Mouse (Mus musculus): ENCODE results near the gene Tnfrsf8. TPM values are rescaled to one million over a fixed set of nuclear protein-coding genes. Genes with fewer than 3 reads are reported as not detected.
"Not testable (repeated sequence)": the region's sequence is repeated elsewhere in the genome, so short reads cannot be mapped to it uniquely, and the experiment has no call there.

Gene Tnfrsf8
- 0.94 and 1.3 TPM in 2 replicates for polyA plus RNA-seq (2012; rRNA removed)

DNA sequence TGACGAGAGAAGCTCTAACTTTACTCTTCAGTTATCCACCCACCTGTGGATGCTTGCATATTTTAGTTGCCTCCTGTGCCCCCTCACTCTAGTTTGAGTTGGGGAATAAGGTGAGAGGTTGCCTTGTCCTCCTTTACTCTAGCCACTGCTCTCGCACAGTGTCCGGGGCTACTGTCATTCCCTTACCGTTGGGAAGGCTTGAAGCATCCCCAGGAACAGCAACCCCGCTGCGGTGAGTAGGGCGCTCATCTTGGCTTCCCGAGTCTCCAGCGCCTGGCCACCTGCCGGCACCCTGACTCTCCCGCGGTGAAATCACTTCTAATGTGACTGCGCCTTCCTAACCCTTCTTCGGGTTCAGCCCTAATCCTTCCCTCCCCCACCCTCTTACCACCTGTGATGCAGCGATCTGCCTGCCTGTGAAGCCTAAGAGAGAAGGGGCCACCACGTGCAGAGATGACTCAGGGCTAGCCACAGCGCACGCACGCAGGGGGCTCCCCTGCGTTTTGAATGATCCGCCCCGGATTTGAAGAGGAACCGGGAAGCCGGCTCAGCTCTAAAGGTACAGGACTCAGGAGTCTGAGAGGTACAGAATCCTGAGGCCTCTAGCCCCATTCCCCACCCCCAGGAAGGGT is at the start of gene Tnfrsf8:
Gene Tnfrsf8, minus strand, starts transcription at position 329 of the 632 bp plus-strand sequence.
- H3K4me3 ChIP-seq (ENCODE audit: insufficient read depth, low read length): peak within 1 kb of the TSS; percentile 15; the same call in 1 of the 2 replicates
- TF ChIP-seq CTCF (IDR thresholded peaks at IDR 0.05; ENCODE audit: extremely low read depth, insufficient read depth, low read length) (no peak), POLR2A (IDR thresholded peaks at IDR 0.05; ENCODE audit: extremely low read depth, insufficient read depth, low read length) (no peak)
- no peak within 1 kb of the TSS for H3K27ac ChIP-seq (ENCODE audit: insufficient read depth, low read length)
- H3K4me1 ChIP-seq (ENCODE audit: control insufficient read depth, insufficient read depth, low read length): no peaks in the 10 kb centered on the region

DNA sequence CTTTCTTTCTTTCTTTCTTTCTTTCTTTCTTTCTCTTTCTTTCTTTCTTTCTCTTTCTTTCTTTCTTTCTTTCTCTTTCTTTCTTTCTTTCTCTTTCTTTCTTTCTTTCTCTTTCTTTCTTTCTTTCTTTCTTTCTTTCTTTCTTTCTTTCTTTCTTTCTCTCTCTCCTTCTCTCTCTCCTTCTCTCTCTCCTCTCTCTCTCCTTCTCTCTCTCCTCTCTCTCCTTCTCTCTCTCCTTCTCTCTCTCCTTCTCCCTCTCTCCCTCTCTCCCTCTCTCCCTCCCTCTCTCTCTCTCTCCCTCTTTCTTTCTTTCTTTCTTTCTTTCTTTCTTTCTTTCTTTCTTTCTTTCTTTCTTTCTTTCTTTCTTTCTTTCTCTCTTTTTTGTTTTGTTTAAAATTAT is 46.7 kb upstream of the Tnfrsf8 start:
- H3K4me1 ChIP-seq (ENCODE audit: control insufficient read depth, insufficient read depth, low read length); H3K27ac ChIP-seq (ENCODE audit: insufficient read depth, low read length); H3K4me3 ChIP-seq (ENCODE audit: insufficient read depth, low read length): not testable (repeated sequence)

DNA sequence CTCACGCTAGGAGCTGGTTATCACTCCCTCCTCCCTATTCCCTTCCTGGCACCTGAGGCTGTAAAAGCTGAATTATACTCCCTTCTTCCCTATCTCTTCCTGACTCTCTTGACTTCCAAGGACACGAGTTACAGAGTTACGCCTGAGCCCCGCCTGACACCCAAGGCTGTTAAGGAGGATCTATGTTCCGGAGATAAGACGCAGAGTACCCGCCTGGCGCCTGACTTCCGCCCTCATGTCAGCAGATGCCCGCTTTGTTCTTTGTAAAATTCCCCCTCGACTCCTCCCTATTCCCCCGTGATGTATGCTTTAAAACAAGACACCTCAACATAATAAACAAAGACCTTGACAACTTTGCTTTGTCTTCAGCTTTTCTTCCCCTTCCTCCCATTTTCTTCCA is 46.1 kb upstream of the Tnfrsf8 start:
- H3K4me1 ChIP-seq (ENCODE audit: control insufficient read depth, insufficient read depth, low read length): no peaks in the 10 kb centered on the region
- H3K4me3 ChIP-seq (ENCODE audit: insufficient read depth, low read length): no peak overlapping the region
- no peak overlapping the region for H3K27ac ChIP-seq (ENCODE audit: insufficient read depth, low read length)
- TF ChIP-seq POLR2A (IDR thresholded peaks at IDR 0.05; ENCODE audit: extremely low read depth, insufficient read depth, low read length): no peak
- no peak for TF ChIP-seq CTCF (IDR thresholded peaks at IDR 0.05; ENCODE audit: extremely low read depth, insufficient read depth, low read length)

DNA sequence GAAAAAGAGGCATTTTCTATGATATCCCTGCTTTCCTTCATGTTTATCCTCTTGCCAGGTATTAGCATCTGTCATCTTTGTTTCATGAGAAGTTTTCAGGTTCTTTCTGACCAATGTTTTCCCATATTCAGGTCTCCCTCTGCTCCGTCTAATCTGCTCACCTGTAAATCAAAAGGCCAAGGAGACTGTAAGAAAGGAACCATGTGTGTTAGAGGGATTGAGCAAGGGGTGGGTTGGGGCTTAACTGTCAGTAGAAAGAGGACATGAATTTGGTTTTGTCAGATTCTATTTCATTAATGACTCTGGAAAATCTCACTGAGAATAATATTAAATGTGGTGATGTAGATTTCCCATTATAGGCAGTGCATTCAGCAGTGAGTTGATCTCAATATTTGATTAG is 45.6 kb upstream of the Tnfrsf8 start:
- TF ChIP-seq POLR2A (IDR thresholded peaks at IDR 0.05; ENCODE audit: extremely low read depth, insufficient read depth, low read length) (no peak), CTCF (IDR thresholded peaks at IDR 0.05; ENCODE audit: extremely low read depth, insufficient read depth, low read length) (no peak)
- Histone ChIP-seq H3K4me1 (ENCODE audit: control insufficient read depth, insufficient read depth, low read length) (no peaks in the 10 kb centered on the region), H3K27ac (ENCODE audit: insufficient read depth, low read length) (no peak overlapping the region), H3K4me3 (ENCODE audit: insufficient read depth, low read length) (no peak overlapping the region)

DNA sequence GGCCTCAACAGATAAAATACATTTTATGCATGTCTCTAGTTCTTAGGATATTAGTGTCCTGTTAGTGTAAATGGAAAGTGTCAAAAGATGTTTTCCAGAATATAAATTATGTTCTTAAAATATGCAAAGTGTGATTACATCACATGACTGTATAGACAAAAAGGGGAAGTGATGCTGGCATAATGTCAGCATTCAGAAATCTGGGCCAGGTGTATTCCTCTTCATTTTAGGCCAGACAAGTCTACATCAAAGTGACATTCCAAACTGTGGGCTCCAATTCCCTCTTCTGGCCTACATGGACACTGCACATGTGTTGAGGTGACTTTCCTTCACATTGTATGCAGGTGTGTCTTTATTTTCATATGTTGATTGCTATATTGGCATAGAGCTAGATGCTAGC is 41.3 kb upstream of the Tnfrsf8 start:
- H3K4me1 ChIP-seq (ENCODE audit: control insufficient read depth, insufficient read depth, low read length): no peaks in the 10 kb centered on the region
- no peak overlapping the region for H3K27ac ChIP-seq (ENCODE audit: insufficient read depth, low read length)
- no peak overlapping the region for H3K4me3 ChIP-seq (ENCODE audit: insufficient read depth, low read length)
- no peak for TF ChIP-seq POLR2A (IDR thresholded peaks at IDR 0.05; ENCODE audit: extremely low read depth, insufficient read depth, low read length)
- no peak for TF ChIP-seq CTCF (IDR thresholded peaks at IDR 0.05; ENCODE audit: extremely low read depth, insufficient read depth, low read length)

DNA sequence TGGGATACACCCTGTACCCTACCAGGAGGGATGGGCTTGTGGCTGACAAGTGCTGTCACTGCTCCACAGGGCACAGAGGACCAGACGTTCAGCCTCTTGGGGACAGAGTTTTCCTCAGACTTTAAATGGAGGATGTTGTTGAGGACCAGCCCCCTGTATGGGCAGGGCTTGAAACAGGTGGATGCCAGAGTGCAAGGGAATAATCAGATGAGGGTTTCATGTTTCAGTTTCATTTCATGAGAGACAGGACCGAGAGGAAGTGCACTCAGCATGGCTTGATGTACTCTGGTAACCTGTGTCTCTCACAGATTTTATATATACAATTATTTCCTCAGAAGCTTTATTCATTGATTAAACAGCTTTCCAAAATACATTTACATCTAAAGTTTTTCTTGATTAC is 38.9 kb upstream of the Tnfrsf8 start:
- TF ChIP-seq CTCF (IDR thresholded peaks at IDR 0.05; ENCODE audit: extremely low read depth, insufficient read depth, low read length) (no peak), POLR2A (IDR thresholded peaks at IDR 0.05; ENCODE audit: extremely low read depth, insufficient read depth, low read length) (no peak)
- H3K4me1 ChIP-seq (ENCODE audit: control insufficient read depth, insufficient read depth, low read length): no peaks in the 10 kb centered on the region
- no peak overlapping the region for H3K27ac ChIP-seq (ENCODE audit: insufficient read depth, low read length)
- no peak overlapping the region for H3K4me3 ChIP-seq (ENCODE audit: insufficient read depth, low read length)

DNA sequence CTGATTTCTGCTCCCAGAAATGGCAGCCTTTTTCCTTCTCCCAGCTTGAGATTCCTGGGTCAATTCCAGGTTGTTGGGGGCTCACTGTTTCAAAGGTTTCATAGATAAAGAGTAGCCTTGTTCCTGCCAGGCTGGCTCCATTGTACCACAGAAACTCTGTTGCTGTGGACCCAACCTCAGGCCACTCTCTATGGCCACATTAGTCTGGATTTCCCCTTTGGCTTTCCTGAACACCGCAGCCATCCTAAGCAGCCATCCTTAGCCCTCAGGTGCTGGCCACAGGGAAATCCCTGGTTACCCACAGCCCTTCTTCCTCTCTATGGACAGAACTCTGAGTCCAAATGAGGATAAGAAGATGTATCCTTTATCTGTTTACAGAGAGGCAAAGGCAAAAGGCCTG is 30.0 kb upstream of the Tnfrsf8 start:
- Histone ChIP-seq H3K4me1 (ENCODE audit: control insufficient read depth, insufficient read depth, low read length) (no peaks in the 10 kb centered on the region), H3K27ac (ENCODE audit: insufficient read depth, low read length) (no peak overlapping the region), H3K4me3 (ENCODE audit: insufficient read depth, low read length) (no peak overlapping the region)
- TF ChIP-seq POLR2A (IDR thresholded peaks at IDR 0.05; ENCODE audit: extremely low read depth, insufficient read depth, low read length): no peak

DNA sequence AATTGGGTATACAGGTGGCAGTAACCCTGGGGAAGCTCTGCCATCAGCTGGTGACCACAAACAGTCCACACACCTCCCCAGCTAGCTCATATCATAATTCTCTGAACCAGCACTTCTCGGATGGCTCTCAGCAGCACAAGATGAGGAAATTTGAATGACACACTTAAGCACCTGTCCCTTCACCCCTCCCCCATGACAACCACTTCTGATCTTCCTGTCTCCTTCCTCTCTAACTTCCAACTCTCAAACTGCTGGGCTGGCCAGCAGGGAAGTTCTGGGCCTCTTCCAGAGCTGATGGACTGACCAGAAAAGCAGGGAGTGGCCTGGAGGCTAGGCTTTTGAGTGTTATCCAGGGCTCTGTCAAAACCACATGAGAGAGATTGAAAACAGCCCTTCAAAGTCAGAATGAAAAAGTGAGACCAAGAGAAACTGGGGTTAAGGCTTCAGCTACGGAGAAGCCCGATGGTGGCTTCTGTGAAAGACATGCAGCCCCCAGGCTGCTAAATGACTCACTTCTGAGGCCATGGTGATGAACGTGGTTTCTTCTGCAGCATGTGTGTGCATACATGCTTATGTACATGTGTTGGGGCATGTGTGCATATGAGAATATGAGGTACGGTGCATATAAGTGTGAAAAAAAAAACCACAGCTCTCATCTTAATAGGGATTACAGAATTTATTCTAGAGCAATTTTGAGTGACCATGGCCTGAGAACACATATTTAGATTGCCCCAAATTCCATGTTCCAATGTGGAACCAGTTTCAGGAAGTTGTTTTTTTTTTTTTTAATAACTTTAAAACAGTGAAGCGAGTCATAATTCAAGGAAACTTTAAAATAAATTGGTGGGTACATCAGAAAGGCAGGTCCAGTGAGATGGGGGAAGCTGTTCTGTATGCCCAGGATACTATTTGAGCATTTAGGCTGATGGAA is 27.2 kb upstream of the Tnfrsf8 start:
- Histone ChIP-seq H3K27ac (ENCODE audit: insufficient read depth, low read length) (no peak overlapping the region), H3K4me1 (ENCODE audit: control insufficient read depth, insufficient read depth, low read length) (no peaks in the 10 kb centered on the region), H3K4me3 (ENCODE audit: insufficient read depth, low read length) (no peak overlapping the region)
- TF ChIP-seq POLR2A (IDR thresholded peaks at IDR 0.05; ENCODE audit: extremely low read depth, insufficient read depth, low read length): no peak
- no peak for TF ChIP-seq CTCF (IDR thresholded peaks at IDR 0.05; ENCODE audit: extremely low read depth, insufficient read depth, low read length)

DNA sequence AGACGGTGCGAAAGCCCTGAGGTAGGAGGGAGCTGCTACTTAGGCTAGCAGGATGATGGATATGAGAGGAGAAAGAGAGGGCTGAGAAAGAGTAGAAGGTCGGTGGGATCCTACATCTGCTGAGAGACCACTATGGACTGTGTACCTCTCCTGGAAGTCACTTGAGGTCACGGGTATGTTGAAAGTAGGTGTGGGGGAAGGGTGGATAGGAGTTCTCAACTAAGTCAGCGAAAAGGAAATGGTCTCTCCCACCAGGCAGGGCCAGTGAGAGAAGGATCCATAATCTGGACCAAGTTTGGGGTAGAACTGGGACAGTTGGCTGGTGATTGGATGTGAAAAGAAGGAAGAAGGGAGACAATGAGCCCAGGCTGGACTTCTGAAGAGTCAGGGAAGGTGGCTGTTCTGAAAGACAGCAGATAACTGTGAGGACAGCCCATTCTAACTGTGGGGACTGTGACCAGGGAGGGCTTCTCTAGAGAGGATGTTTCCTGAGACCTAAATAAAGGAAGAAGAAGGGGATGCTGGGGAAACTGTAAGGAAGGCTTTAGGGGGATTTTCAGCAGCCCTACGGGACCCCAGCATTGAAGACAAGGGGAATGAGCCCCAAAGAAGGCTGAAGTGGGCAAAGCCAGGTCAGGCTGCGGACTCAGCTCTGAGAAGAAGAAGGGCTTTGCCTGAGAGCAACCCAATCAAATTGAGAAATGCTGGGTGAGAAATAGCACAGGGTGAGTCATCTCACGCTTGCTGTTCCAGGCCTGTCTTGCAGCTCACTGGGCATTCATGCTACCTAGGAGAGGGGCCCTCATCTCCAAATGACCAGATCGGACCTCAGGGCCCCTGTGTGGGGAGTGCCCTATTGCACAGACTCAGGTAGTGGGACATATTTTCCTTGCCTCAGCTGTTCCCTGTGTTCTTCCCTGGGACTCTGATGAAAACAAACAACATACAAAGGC is 23.2 kb upstream of the Tnfrsf8 start:
- no peak overlapping the region for H3K4me3 ChIP-seq (ENCODE audit: insufficient read depth, low read length)
- H3K27ac ChIP-seq (ENCODE audit: insufficient read depth, low read length): no peak overlapping the region
- no peak for TF ChIP-seq CTCF (IDR thresholded peaks at IDR 0.05; ENCODE audit: extremely low read depth, insufficient read depth, low read length)
- no peak for TF ChIP-seq POLR2A (IDR thresholded peaks at IDR 0.05; ENCODE audit: extremely low read depth, insufficient read depth, low read length)
- no peaks in the 10 kb centered on the region for H3K4me1 ChIP-seq (ENCODE audit: control insufficient read depth, insufficient read depth, low read length)

Data from cortical plate, adult 2 months (tissue).